Mouse (Mus musculus): ENCODE measurements around the gene Cd209e.
"Not testable (repeated sequence)": the region's sequence is repeated elsewhere in the genome, so short reads cannot be mapped to it uniquely, and the experiment has no call there.

The Cd209e gene

DNA sequence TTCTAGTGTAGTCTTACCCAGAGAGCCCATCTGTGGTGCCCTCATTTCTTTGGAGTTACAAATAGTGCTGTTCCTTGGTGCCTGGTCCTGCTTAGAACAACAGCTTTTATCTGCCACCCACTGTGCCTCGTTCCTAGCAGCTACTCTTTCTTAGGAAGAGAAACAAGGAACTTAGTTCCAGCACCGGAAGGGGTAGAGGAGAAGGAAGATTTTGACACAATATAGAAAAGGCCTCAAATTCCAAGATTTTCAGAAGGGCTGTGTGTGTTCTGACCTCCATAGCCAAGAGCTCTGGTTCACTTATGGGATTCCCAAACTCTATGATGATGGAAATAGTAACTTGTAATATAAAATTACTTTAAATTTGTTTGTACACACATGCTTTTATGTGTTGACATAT, at the start of gene Cd209e:
TSS of gene Cd209e (minus strand) at position 101 of the 400 bp plus-strand sequence.
- DNase-seq (ENCODE audit: low spot score in 2 of 2) = no peak

DNA sequence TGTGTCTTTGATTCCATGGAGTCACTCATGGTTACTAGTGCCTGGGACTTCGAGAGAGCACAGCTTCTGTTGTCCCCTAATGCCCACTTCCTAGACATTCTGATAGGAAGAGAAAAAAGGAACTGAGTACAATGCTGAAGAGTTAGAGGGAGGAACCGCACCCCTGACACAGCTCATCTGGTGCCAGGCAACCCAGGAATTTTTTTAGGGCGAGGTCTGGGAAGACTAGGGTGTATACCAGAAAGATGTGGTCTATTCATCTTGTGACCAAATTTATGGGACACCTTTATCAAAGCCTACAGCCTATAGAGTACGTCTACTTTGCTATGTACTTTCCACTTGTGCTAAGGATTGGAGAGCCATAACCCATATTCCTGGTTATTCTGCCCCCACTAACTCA, 24.3 kb upstream of the Cd209e start, which contains the start of gene Cd209d:
TSS of gene Cd209d (minus strand) at position 101 of the 400 bp plus-strand sequence.
- DNase-seq (ENCODE audit: low spot score in 2 of 2) = no peak

DNA sequence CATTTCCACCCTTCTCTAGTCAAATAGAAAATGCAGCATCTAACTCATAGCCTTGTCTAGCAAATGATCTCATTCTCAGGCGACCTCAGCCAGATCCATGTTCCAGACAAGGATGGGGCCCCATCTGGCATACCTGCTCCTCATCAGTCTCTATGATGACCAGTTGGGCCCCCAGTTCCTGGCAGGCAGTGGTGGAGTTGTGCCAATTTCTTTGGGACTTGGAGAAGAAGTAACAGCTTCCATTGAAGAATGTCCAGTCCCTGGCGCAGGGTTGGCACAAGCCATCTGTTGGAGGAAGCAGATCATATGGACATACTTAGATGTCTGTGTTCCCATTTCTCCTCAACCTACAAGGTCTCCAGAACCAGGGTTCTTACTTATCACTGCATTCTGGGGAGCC, 22.0 kb upstream of the Cd209e start:
- DNase-seq (ENCODE audit: low spot score in 2 of 2) = no peak

DNA sequence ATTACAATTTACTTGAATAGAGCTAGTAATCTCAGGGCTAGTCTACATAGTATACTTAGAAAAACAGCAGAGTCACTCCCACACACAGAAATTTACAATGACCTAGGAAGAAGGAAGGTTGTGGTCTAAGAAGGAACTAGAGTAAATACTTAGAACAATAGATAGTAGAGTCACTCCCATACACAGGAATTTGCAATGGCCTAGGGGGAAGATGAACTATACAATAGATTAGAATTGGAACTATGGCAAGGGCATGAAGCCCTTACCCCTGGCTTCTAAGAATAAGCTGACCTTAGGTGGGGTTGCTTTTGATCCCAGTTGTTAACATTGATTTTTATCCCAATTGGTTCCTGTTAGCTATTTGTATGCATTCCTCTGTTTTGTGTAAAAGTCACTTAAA, 8.6 kb upstream of the Cd209e start:
- not testable (repeated sequence) for DNase-seq (ENCODE audit: low spot score in 2 of 2)

DNA sequence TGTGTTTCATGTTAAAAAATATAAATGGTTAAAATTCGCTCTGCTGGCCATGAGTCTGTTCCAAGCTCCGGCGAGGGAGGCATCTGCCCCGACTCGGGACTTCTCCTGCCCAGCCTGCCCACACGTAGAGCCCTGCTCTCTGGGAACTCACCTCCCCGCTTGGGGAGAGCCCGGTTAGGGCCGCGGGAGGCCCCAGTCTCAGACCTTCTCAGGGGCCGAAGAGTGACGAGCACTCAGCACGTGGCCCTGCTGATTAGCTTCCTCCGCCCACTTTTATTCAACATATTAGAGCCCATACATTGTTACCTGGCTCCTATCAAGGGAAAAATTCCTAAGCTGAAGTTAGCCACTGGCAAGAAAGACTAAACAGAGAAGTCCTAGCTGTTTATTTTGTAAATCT, 51.0 kb downstream of the Cd209e start:
- peak; percentile 44 to 49 for DNase-seq (ENCODE audit: low spot score in 2 of 2)

Data from right cerebral cortex, postnatal 10 days (tissue).